Mouse (Mus musculus): ENCODE measurements around the gene OR5BS1P. TPM values are rescaled to one million over a fixed set of nuclear protein-coding genes. Genes with fewer than 3 reads are reported as not detected.
"Not testable (repeated sequence)": the region's sequence is repeated elsewhere in the genome, so short reads cannot be mapped to it uniquely, and the experiment has no call there.

OR5BS1P gene
- not detected in 2 replicates for polyA plus RNA-seq (2015; fragmentation: Nextera tagmentation; extraction: Ambion mirVana)

GRCm38 (mm10) chr15:98469596-98469995 lies at the start of gene OR5BS1P:
TSS of gene OR5BS1P (plus strand) at chr15:98469896.
- H3K36me3 ChIP-seq = no peaks in the 10 kb centered on the region
- H3K27me3 ChIP-seq (replicated peaks) = peaks cover 19% of the 10 kb centered on the region
- ATAC-seq (ENCODE audit: extremely low read depth, insufficient number of reproducible peaks, low FRiP score, low TSS enrichment) = no peak
- no peak within 1 kb of the TSS for H3K27ac ChIP-seq (replicated peaks)
- no peaks in the 10 kb centered on the region for H3K4me1 ChIP-seq
- H3K9me3 ChIP-seq = 0 out of 2 replicates have a peak, but pooled peaks cover 9% of the 10 kb centered on the region
- no peak within 1 kb of the TSS for H3K9ac ChIP-seq
- WGBS = 79% methylated on average over 4 of the region's 4 CpGs
- H3K4me2 ChIP-seq = no peak within 1 kb of the TSS
- H3K4me3 ChIP-seq = no peak within 1 kb of the TSS

- H3K4me1 ChIP-seq = no peaks in the 10 kb centered on the region
- no peak overlapping the region for H3K4me2 ChIP-seq
- WGBS = 46% methylated on average over 4 of the region's 4 CpGs
- H3K4me3 ChIP-seq = no peak overlapping the region
- no peak for ATAC-seq (ENCODE audit: extremely low read depth, insufficient number of reproducible peaks, low FRiP score, low TSS enrichment)
- H3K9me3 ChIP-seq = no peaks in the 10 kb centered on the region
- H3K36me3 ChIP-seq = no peaks in the 10 kb centered on the region
- H3K9ac ChIP-seq = no peak overlapping the region
- no peak overlapping the region for H3K27ac ChIP-seq (replicated peaks)
- H3K27me3 ChIP-seq (replicated peaks) = no peaks in the 10 kb centered on the region; the same call in 1 of the 2 replicates
These were observed 48.8 kb upstream of the OR5BS1P start for GRCm38 (mm10) chr15:98420897-98421296.

DNA sequence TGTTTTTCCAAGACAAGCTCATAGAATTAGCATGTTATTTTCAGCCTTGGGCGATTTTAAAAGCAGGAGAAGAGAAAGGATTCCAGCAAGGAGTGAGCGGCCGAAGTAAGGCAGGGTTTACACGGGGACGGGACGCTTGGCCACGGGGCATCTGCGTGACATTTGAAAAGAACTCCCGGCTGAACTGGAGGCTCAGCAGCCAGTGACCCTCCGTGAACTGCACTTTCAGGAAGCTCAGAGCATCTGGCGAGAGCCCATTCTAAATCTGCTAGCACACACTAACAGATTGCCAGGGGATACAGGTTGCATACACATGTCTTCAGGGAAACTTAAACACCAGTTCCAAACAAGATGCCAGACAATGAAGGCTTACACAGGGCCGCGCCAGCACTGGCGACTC lies 45.4 kb upstream of the OR5BS1P start:
- H3K4me2 ChIP-seq = no peak overlapping the region
- H3K9ac ChIP-seq = no peak overlapping the region
- H3K27me3 ChIP-seq (replicated peaks) = no peaks in the 10 kb centered on the region; the same call in 1 of the 2 replicates
- no peak for ATAC-seq (ENCODE audit: extremely low read depth, insufficient number of reproducible peaks, low FRiP score, low TSS enrichment)
- H3K27ac ChIP-seq (replicated peaks) = no peak overlapping the region
- no peak overlapping the region for H3K4me3 ChIP-seq
- H3K4me1 ChIP-seq = no peaks in the 10 kb centered on the region
- no peaks in the 10 kb centered on the region for H3K9me3 ChIP-seq
- H3K36me3 ChIP-seq = no peaks in the 10 kb centered on the region
- 72% methylated on average over 14 of the region's 14 CpGs for WGBS

DNA sequence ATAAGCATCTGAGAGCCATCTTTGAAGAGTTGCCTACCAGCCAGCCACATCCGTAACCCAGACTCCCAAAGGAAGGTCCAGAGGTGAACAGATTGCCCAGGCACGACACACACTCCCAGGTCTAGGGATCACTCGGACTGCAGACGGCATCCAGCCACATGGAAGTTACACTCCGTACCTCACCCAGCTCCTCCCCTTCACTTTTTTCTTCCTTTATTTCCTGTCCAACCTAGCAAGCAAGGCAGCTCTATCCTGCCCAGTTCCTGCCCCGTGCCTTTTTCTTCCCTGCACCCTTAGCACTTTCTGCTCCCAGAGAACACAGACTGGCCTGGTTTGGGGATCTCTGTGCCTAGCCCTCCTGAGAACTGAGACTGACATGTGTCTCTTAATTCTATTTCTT lies 44.9 kb upstream of the OR5BS1P start:
- WGBS = 58% methylated on average over 6 of the region's 6 CpGs
- H3K27ac ChIP-seq (replicated peaks) = no peak overlapping the region
- H3K9me3 ChIP-seq = no peaks in the 10 kb centered on the region
- H3K9ac ChIP-seq = no peak overlapping the region
- H3K4me2 ChIP-seq = no peak overlapping the region
- ATAC-seq (ENCODE audit: extremely low read depth, insufficient number of reproducible peaks, low FRiP score, low TSS enrichment) = no peak
- no peaks in the 10 kb centered on the region for H3K36me3 ChIP-seq
- no peaks in the 10 kb centered on the region; the same call in 1 of the 2 replicates for H3K27me3 ChIP-seq (replicated peaks)
- no peak overlapping the region for H3K4me3 ChIP-seq
- H3K4me1 ChIP-seq = no peaks in the 10 kb centered on the region

- Histone ChIP-seq H3K9me3 (no peaks in the 10 kb centered on the region), H3K27ac (replicated peaks) (no peak overlapping the region), H3K36me3 (no peaks in the 10 kb centered on the region), H3K4me1 (no peaks in the 10 kb centered on the region), H3K4me2 (no peak overlapping the region), H3K27me3 (replicated peaks) (no peaks in the 10 kb centered on the region), H3K9ac (no peak overlapping the region), H3K4me3 (no peak overlapping the region)
- WGBS = 81% methylated on average over 7 of the region's 7 CpGs
- no peak for ATAC-seq (ENCODE audit: extremely low read depth, insufficient number of reproducible peaks, low FRiP score, low TSS enrichment)
These were observed 44.5 kb upstream of the OR5BS1P start for GRCm38 (mm10) chr15:98425188-98425587.

GRCm38 (mm10) chr15:98430925-98431324 lies 38.8 kb upstream of the OR5BS1P start, which contains the start of gene Olfr282:
TSS of gene Olfr282 (plus strand) at chr15:98431225.
- not testable (repeated sequence) for H3K4me2 ChIP-seq, H3K4me1 ChIP-seq
- WGBS = 68% methylated on average over 5 of the region's 5 CpGs

GRCm38 (mm10) chr15:98444561-98444960 lies 25.1 kb upstream of the OR5BS1P start:
- no peaks in the 10 kb centered on the region for H3K27me3 ChIP-seq (replicated peaks)
- no peak overlapping the region for H3K4me2 ChIP-seq
- H3K4me1 ChIP-seq = no peaks in the 10 kb centered on the region
- 60% methylated on average over 3 of the region's 3 CpGs for WGBS
- H3K27ac ChIP-seq (replicated peaks) = no peak overlapping the region
- no peak for ATAC-seq (ENCODE audit: extremely low read depth, insufficient number of reproducible peaks, low FRiP score, low TSS enrichment)
- no peak overlapping the region for H3K4me3 ChIP-seq
- H3K36me3 ChIP-seq = no peaks in the 10 kb centered on the region
- no peak overlapping the region for H3K9ac ChIP-seq
- H3K9me3 ChIP-seq = no peaks in the 10 kb centered on the region

More at GRCm38 (mm10) chr15:98430925-98431324, 38.8 kb upstream of the OR5BS1P start, which contains the start of gene Olfr282:
- H3K9ac ChIP-seq; H3K27ac ChIP-seq (replicated peaks); H3K36me3 ChIP-seq; H3K4me3 ChIP-seq; ATAC-seq (ENCODE audit: extremely low read depth, insufficient number of reproducible peaks, low FRiP score, low TSS enrichment); H3K27me3 ChIP-seq (replicated peaks); H3K9me3 ChIP-seq: not testable (repeated sequence)

DNA sequence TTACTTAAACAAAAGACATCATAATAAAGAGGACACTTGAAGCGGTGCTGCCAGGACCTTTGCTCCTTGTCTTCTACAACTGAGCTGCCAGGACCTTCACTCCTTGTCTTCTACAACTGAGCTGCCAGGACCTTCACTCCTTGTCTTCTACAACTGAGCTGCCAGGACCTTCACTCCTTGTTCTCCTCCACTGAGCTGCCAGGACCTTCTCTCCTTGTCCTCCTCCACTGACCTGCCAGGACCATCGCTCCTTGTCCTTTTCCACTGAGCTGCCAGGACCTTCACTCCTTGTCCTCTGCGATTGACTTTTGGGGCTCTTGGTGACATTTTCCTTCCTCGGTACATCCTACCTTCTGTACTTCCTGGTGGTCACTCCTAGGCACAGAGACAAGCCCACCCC lies 21.2 kb upstream of the OR5BS1P start:
- Histone ChIP-seq H3K4me2 (no peak overlapping the region), H3K27ac (replicated peaks) (no peak overlapping the region), H3K4me1 (no peaks in the 10 kb centered on the region), H3K9me3 (no peaks in the 10 kb centered on the region), H3K4me3 (no peak overlapping the region), H3K36me3 (no peaks in the 10 kb centered on the region), H3K9ac (no peak overlapping the region), H3K27me3 (replicated peaks) (peaks cover 5% of the 10 kb centered on the region; the same call in 1 of the 2 replicates)
- WGBS = 47% methylated on average over 4 of the region's 4 CpGs
- ATAC-seq (ENCODE audit: extremely low read depth, insufficient number of reproducible peaks, low FRiP score, low TSS enrichment) = no peak

GRCm38 (mm10) chr15:98452288-98452687 lies 17.4 kb upstream of the OR5BS1P start, which contains the start of gene Olfr281:
TSS of gene Olfr281 (plus strand) at chr15:98452588.
- H3K27ac ChIP-seq (replicated peaks) = no peak within 1 kb of the TSS
- 84% methylated on average over 7 of the region's 7 CpGs for WGBS
- no peaks in the 10 kb centered on the region for H3K36me3 ChIP-seq
- H3K9ac ChIP-seq = no peak within 1 kb of the TSS
- no peak for ATAC-seq (ENCODE audit: extremely low read depth, insufficient number of reproducible peaks, low FRiP score, low TSS enrichment)
- H3K4me2 ChIP-seq = no peak within 1 kb of the TSS
- H3K4me1 ChIP-seq = no peaks in the 10 kb centered on the region
- no peak within 1 kb of the TSS for H3K4me3 ChIP-seq
- H3K9me3 ChIP-seq = no peaks in the 10 kb centered on the region
- peaks cover 5% of the 10 kb centered on the region; the same call in 1 of the 2 replicates for H3K27me3 ChIP-seq (replicated peaks)

DNA sequence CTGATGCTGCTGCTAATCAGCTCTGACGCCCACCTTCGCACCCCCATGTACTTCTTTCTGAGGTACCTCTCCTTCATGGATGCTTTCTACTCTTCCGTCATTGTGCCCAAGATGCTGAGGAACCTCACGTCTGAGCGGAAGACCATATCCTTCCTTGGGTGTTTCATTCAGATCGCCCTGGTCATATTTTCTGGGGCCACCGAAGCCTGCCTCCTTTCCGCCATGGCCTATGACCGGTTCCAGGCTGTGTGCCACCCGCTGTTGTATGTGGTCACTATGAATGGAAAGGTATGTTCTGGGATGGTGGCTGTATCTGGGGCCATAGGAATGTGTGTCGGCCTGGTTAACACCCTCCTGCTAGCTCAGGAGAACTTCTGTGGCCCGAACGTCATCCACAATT lies 1.8 kb downstream of the OR5BS1P start:
- 0 out of 2 replicates have a peak, but pooled peaks cover 9% of the 10 kb centered on the region for H3K9me3 ChIP-seq
- 82% methylated on average over 13 of the region's 13 CpGs for WGBS

GRCm38 (mm10) chr15:98474958-98475357 lies 5.3 kb downstream of the OR5BS1P start:
- no peak for ATAC-seq (ENCODE audit: extremely low read depth, insufficient number of reproducible peaks, low FRiP score, low TSS enrichment)
- WGBS = 77% methylated on average over 10 of the region's 10 CpGs
- peaks cover 15% of the 10 kb centered on the region for H3K27me3 ChIP-seq (replicated peaks)

More for the DNA sequence above, 1.8 kb downstream of the OR5BS1P start:
- Histone ChIP-seq H3K4me3 (no peak overlapping the region), H3K9ac (no peak overlapping the region), H3K27ac (replicated peaks) (no peak overlapping the region), H3K27me3 (replicated peaks) (peaks cover 15% of the 10 kb centered on the region), H3K4me2 (no peak overlapping the region), H3K36me3 (no peaks in the 10 kb centered on the region), H3K4me1 (no peaks in the 10 kb centered on the region)
- no peak for ATAC-seq (ENCODE audit: extremely low read depth, insufficient number of reproducible peaks, low FRiP score, low TSS enrichment)

DNA sequence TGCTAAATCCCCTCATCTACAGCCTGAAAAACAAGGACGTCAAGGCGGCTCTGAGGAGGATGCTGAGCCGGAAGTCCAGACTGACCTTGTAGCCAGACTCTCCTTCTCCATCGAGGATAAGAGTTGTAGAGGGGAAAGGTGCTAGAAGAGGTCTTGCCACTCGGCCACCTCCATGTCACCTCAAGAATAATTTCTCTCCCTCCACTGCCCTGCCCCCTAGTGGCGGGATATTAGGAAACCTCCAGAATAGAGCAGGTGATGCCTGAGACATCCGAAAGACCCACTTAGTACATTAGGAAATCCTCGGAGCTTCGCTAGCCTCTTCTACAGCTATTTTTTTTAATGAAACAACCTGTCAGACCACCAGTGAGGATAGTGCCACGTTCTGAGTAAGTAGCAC lies 5.7 kb downstream of the OR5BS1P start:
- ATAC-seq (ENCODE audit: extremely low read depth, insufficient number of reproducible peaks, low FRiP score, low TSS enrichment) = no peak
- no peak overlapping the region for H3K9ac ChIP-seq
- peaks cover 15% of the 10 kb centered on the region for H3K27me3 ChIP-seq (replicated peaks)
- no peaks in the 10 kb centered on the region for H3K9me3 ChIP-seq
- 48% methylated on average over 10 of the region's 10 CpGs for WGBS
- no peak overlapping the region for H3K27ac ChIP-seq (replicated peaks)
- no peaks in the 10 kb centered on the region for H3K36me3 ChIP-seq
- no peak overlapping the region for H3K4me3 ChIP-seq
- no peak overlapping the region for H3K4me2 ChIP-seq
- no peaks in the 10 kb centered on the region for H3K4me1 ChIP-seq

More at GRCm38 (mm10) chr15:98474958-98475357, 5.3 kb downstream of the OR5BS1P start:
- Histone ChIP-seq H3K9me3 (no peaks in the 10 kb centered on the region), H3K27ac (replicated peaks) (no peak overlapping the region), H3K4me3 (no peak overlapping the region), H3K9ac (no peak overlapping the region), H3K4me1 (no peaks in the 10 kb centered on the region), H3K4me2 (no peak overlapping the region), H3K36me3 (no peaks in the 10 kb centered on the region)
